Mouse (Mus musculus) liver, postnatal 0 days (tissue): ENCODE results near the gene Chdh. TPM values are rescaled to one million over a fixed set of nuclear protein-coding genes. Genes with fewer than 3 reads are reported as not detected.

ENCODE experiments used
- ATAC-seq: fragments of 200-750 bp; cut with Nextera tagmentation; 2 replicates; pipeline ENCODE4 v1.8.0; 2017; ENCODE audit warnings: mild to moderate bottlenecking, moderate library complexity
- DNase-seq: peaks from one replicate; pipeline ENCODE4 v3.0.0-alpha.2; 2016
- H3K27ac ChIP-seq: fragments of 300-500 bp; sonication (generic); 2 replicates; pipeline ENCODE4 v1.5.1; 2014; ENCODE audit warnings: antibody characterized with exemption, moderate library complexity, mild to moderate bottlenecking, low read depth
- H3K27me3 ChIP-seq: fragments of 300-500 bp; sonication (generic); 2 replicates; pipeline ENCODE4 v1.6.1; 2014; ENCODE audit warnings: low read length, control low read depth, mixed read lengths; ENCODE audit not compliant: insufficient read depth
- H3K36me3 ChIP-seq: fragments of 300-500 bp; sonication (generic); replicated peaks from 2 replicates; pipeline ENCODE4 v1.6.1; 2014; ENCODE audit warnings: mild to moderate bottlenecking, control low read depth, low read length, moderate library complexity, mixed read lengths; ENCODE audit not compliant: insufficient read depth
- H3K4me1 ChIP-seq: fragments of 300-500 bp; sonication (generic); 2 replicates; pipeline ENCODE4 v1.6.1; 2014; ENCODE audit warnings: antibody characterized with exemption, mild to moderate bottlenecking, control low read depth; ENCODE audit not compliant: insufficient read depth
- H3K4me2 ChIP-seq: fragments of 300-500 bp; sonication (generic); 2 replicates; pipeline ENCODE4 v1.6.1; 2014; ENCODE audit warnings: low read depth, mild to moderate bottlenecking, low read length, moderate library complexity, mixed read lengths
- H3K4me3 ChIP-seq: fragments of 300-500 bp; sonication (generic); 2 replicates; pipeline ENCODE4 v1.5.1; 2014; ENCODE audit warnings: low read depth, low read length
- H3K9ac ChIP-seq: fragments of 300-500 bp; sonication (generic); replicated peaks from 2 replicates; pipeline ENCODE4 v1.6.1; 2014; ENCODE audit warnings: mild to moderate bottlenecking, moderate library complexity
- H3K9me3 ChIP-seq: fragments of 300-500 bp; sonication (generic); 2 replicates; pipeline ENCODE4 v1.6.1; 2016; ENCODE audit warnings: mild to moderate bottlenecking, control low read depth, low read length, mixed read lengths
- CTCF ChIP-seq: sonication (generic); IDR thresholded peaks from 2 replicates; pipeline ENCODE4 v1.5.1; 2016; ENCODE audit warnings: antibody characterized with exemption, low read depth
- EP300 ChIP-seq: IDR thresholded peaks from 2 replicates; pipeline ENCODE4 v1.6.1; 2016; ENCODE audit warnings: antibody characterized with exemption, low read depth, mild to moderate bottlenecking
- WGBS: fragments of 180-500 bp; shearing (Covaris S2); extraction: QIAGEN DNeasy Blood & Tissue Kit; methylation state at CpG from one replicate; pipeline ENCODE4 v1.1.7; 2014; ENCODE audit not compliant: insufficient replicate concordance; 5-methylcytosine and 5-hydroxymethylcytosine counted together
- polyA plus RNA-seq: library from polyadenylated mRNA; unstranded; fragments of >200 nt; fragmentation: Nextera tagmentation; extraction: Ambion mirVana; gene quantifications from 2 replicates; pipeline ENCODE4 v1.2.1, GENCODE M21; 2015

Chdh gene
- 4.5 and 6.2 TPM in 2 replicates for polyA plus RNA-seq

DNA sequence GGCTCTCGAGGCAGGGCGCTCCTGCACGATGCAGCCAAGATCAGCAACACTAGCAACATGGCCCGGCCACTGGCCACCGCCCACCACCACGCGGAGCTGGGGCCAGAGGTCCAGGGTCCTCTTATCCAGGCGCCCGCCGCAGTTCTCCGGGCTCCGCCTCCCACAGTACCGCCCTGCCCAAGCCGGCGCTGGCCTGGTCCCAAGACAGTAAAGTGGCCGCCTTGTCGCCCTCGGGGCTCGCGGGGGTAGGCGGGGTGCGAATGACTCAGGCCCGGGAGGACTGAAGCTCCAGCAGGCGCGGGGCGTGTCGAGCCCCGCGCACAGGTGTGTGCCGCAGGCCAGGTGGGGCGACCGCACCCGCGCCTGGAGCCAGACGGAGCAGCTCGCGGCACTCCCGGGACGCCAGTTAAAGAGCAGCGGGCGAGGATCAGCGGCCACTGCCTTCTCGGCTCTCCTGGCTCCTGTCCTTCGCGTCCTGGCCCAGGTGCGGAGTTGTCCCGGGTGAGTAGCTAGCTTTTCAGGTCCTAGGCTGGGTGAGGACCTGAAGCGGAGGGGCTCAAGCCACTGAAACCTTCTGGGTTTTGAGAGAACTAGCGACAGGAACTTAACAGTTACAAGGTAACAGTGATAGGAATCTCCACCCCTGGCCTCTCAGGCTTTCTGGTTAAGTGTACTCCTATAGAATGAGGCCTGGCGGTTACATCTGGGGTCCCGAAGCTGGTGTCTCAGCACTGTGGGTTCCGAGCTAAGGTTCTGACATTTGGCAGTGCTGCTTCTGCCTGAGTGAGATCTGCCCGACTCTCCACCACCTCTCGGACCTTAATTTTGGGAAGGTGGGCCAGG lies at the start of gene Chdh, which contains the start of gene Il17rb:
Gene Chdh (plus strand): TSS at position 291 of the 843 bp plus-strand sequence.
Gene Il17rb (minus strand): TSS at position 164 of the 843 bp plus-strand sequence.
- H3K27me3 ChIP-seq: 0 out of 2 replicates have a peak, but pooled peaks cover 3% of the 10 kb centered on the region
- DNase-seq (peak; percentile 84), ATAC-seq (peak; percentile 82)
- H3K4me3 ChIP-seq: peak within 1 kb of the TSS; percentile 54
- H3K4me2 ChIP-seq: peak within 1 kb of the TSS; percentile 72
- H3K9me3 ChIP-seq: no peaks in the 10 kb centered on the region
- no peaks in the 10 kb centered on the region for H3K36me3 ChIP-seq
- peak within 1 kb of the TSS; percentile 71 for H3K9ac ChIP-seq
- WGBS: 9% methylated on average over 50 of the region's 54 CpGs
- TF ChIP-seq EP300: no peak
- no peak for TF ChIP-seq CTCF
- H3K27ac ChIP-seq: peak within 1 kb of the TSS; percentile 91
- H3K4me1 ChIP-seq: peaks cover 12% of the 10 kb centered on the region

DNA sequence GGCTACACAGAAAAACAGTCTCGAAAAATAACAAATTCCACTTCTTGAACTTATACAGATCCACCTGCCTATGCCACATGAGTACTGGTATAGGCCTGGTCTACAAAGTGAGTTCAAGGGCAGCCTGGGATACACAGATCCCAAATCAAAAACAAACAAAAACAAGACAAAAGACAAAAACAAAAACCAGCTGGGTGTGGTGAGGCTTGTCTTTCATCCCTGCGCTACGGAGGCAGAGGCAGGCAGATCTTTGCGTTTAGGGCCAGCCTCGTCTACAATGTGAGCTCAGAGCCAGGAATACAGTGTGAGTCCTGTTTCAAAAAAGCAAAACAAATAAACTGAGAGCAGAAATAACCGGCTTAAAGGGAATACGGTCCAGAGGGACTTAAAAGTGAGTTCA lies 41.2 kb upstream of the Chdh start:
- DNase-seq (no peak), ATAC-seq (no peak)
- 57% methylated on average over 7 of the region's 7 CpGs for WGBS
- Histone ChIP-seq H3K27me3 (no peaks in the 10 kb centered on the region), H3K4me2 (peak overlapping the region; percentile 85), H3K36me3 (peaks cover 25% of the 10 kb centered on the region), H3K4me3 (peak overlapping the region; percentile 98), H3K27ac (peak overlapping the region; percentile 96), H3K4me1 (peaks cover 34% of the 10 kb centered on the region), H3K9me3 (no peaks in the 10 kb centered on the region), H3K9ac (peak overlapping the region; percentile 97; the same call in 1 of the 2 replicates)
- TF ChIP-seq CTCF (no peak), EP300 (no peak)

DNA sequence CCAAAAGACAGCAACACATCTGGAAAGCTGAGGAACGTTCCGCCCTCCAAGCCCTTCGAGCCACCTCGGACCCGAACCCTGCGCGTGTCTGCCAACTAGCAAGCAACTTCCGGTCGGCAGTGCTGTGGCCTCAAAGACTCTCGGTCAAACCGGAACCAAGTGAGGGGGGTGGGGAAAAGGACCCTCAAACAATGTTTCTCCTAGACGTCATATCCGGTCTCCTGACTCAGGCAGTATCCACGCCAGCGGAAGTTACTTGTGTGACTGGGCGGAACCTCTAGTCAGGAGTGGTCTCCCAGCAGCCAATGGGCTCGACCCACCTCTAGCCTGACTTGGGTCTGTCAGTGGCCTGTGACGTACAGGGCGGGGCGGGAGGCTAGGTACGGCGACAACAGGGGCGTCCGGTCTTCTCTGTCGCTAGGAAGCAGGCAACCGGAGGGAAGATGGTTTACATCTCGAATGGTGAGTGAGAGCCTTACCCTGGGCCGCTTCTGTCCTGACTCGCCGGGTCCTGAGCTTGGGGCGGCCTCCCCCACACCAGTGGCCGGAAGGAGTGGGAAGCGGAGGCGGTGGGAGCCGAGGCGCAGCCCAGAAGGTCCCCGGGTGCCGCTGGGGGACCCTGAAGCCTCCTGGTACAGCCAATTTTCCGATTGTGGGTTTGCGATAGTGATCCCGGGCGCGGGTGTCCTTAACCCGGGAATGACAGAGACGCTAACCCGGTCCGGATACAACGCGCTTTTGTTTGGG lies 40.6 kb upstream of the Chdh start, which contains the start of gene Selenok:
Gene Selenok (plus strand): TSS at position 234 of the 747 bp plus-strand sequence.
- peak; percentile 96 for DNase-seq
- peak; percentile 100 for ATAC-seq
- H3K27me3 ChIP-seq: no peaks in the 10 kb centered on the region
- H3K9ac ChIP-seq: peak within 1 kb of the TSS; percentile 97
- peak within 1 kb of the TSS; percentile 96 for H3K27ac ChIP-seq
- TF ChIP-seq CTCF (no peak), EP300 (peak; percentile 76)
- H3K36me3 ChIP-seq: peaks cover 30% of the 10 kb centered on the region
- peak within 1 kb of the TSS; percentile 98 for H3K4me3 ChIP-seq
- peaks cover 37% of the 10 kb centered on the region for H3K4me1 ChIP-seq
- H3K4me2 ChIP-seq: peak within 1 kb of the TSS; percentile 85
- WGBS: under 1% methylated on average over 49 of the region's 49 CpGs
- no peaks in the 10 kb centered on the region for H3K9me3 ChIP-seq

DNA sequence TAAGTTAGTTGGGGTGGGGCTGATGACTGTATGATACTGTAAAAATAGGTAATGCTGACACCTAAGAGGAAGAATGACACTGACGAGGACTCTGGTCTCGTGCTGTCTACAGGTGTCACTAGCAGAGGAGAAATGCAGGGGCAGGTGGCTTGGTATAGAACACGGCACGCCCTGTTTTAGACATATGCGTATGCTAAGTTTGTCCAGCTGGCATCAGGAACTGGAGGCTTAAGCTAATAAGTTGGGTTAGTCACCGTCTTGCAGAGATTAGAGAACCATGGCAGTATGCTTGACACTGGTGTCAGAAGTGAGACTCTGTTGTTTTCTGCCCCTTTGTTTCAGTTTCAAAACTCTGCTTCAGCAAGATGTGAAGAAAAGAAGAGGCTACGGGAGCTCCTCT lies 37.4 kb upstream of the Chdh start:
- no peaks in the 10 kb centered on the region for H3K9me3 ChIP-seq
- H3K36me3 ChIP-seq: peaks cover 44% of the 10 kb centered on the region
- WGBS: 86% methylated on average over 7 of the region's 7 CpGs
- no peak for TF ChIP-seq EP300
- TF ChIP-seq CTCF: no peak
- peaks cover 40% of the 10 kb centered on the region for H3K4me1 ChIP-seq
- peak overlapping the region; percentile 85 for H3K4me2 ChIP-seq
- H3K9ac ChIP-seq: no peak overlapping the region
- peak overlapping the region; percentile 1; the same call in 1 of the 2 replicates for H3K27ac ChIP-seq
- no peak overlapping the region for H3K4me3 ChIP-seq
- ATAC-seq: no peak
- no peak for DNase-seq
- no peaks in the 10 kb centered on the region for H3K27me3 ChIP-seq

DNA sequence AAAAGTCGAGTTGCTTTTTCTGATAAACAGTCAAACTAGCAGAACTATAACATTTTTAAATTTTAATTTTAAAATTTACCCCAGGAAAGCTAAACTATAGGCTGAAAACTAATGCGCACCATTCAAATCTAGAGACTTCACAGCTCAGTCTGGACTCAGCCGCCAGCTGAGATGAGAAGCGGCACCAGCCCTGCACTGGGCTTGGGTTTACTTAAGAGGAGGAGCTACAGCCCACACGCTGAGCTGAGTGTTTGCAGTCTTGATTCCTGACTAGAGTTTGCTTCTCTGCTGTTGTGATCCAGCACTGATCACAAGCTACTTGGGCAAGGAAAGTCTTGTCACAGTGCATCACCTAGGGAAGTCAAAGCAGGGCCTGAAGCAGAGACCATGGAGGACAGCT lies 36.8 kb upstream of the Chdh start:
- no peak for TF ChIP-seq EP300
- TF ChIP-seq CTCF: no peak
- Histone ChIP-seq H3K9me3 (no peaks in the 10 kb centered on the region), H3K4me1 (peaks cover 42% of the 10 kb centered on the region), H3K4me3 (no peak overlapping the region), H3K4me2 (peak overlapping the region; percentile 85), H3K27ac (peak overlapping the region; percentile 1; the same call in 1 of the 2 replicates), H3K27me3 (no peaks in the 10 kb centered on the region), H3K9ac (no peak overlapping the region), H3K36me3 (peaks cover 44% of the 10 kb centered on the region)
- no peak for DNase-seq
- WGBS: 69% methylated on average over 5 of the region's 5 CpGs
- no peak for ATAC-seq

DNA sequence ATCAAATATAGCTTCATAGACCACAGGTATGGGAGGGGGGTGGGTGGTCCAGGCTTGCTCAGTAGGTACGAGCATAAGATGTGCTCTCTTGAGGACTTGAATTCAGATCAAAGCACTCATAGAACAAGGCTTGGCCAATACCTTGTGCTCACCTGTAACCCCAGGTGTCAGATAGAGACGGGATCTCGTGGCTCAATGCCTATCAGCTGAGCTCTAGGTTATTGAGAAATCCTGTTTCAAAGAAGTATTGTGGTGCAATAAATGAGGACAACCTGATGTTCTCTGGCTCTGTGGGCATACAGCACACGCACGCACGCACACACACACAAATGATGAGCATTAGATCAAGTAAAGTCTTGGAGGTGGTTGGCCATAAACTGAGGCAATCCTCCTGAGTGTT lies 31.9 kb upstream of the Chdh start:
- H3K27me3 ChIP-seq: no peaks in the 10 kb centered on the region
- H3K9me3 ChIP-seq: no peaks in the 10 kb centered on the region; the same call in 1 of the 2 replicates
- peak; percentile 59 for ATAC-seq
- H3K4me3 ChIP-seq: no peak overlapping the region
- H3K4me2 ChIP-seq: no peak overlapping the region
- WGBS: 55% methylated on average over 6 of the region's 6 CpGs
- H3K27ac ChIP-seq: peak overlapping the region; percentile 71
- H3K36me3 ChIP-seq: peaks cover 43% of the 10 kb centered on the region
- DNase-seq: peak; percentile 31
- H3K4me1 ChIP-seq: peaks cover 17% of the 10 kb centered on the region
- TF ChIP-seq CTCF (no peak), EP300 (0 out of 2 replicates have a peak, but pooled peaks have one; percentile 37)
- H3K9ac ChIP-seq: no peak overlapping the region
